Mouse (Mus musculus): Measurements from ENCODE around the gene Echs1. TPM values are rescaled to one million over a fixed set of nuclear protein-coding genes. Genes with fewer than 3 reads are reported as not detected.
"Not testable (repeated sequence)": the region's sequence is repeated elsewhere in the genome, so short reads cannot be mapped to it uniquely, and the experiment has no call there.

Echs1 gene
- total RNA-seq (2021): 10 to 100 TPM; 60.0 to 63.2 TPM
- long read RNA-seq, experiment 1, transcript Echs1-201 (8 exons, 1,557 nt): major isoform, 56 of 61 reads
- long read RNA-seq, experiment 1, partial matches to known transcripts: 1 of 61 reads
- long read RNA-seq, experiment 1, other reads (novel, unspliced or antisense): 4 of 61 reads
- long read RNA-seq, experiment 2, transcript Echs1-201 (8 exons, 1,557 nt): major isoform, 57 of 61 reads
- long read RNA-seq, experiment 2, partial matches to known transcripts: 2 of 61 reads
- long read RNA-seq, experiment 2, other reads (novel, unspliced or antisense): 2 of 61 reads

- no peak for TF ChIP-seq CTCF (conservative IDR thresholded peaks at IDR 0.05)
- DNase-seq (ENCODE audit: low spot score in 2 of 2): peak; percentile 87 to 89
- H3K27ac ChIP-seq: peak within 1 kb of the TSS; percentile 96
- peak within 1 kb of the TSS; percentile 96 for H3K4me3 ChIP-seq
Observed at GRCm38 (mm10) chr7:140116329-140117054, at the start of gene Echs1. Gene Echs1 (minus strand): TSS chr7:140116476.

GRCm38 (mm10) chr7:140164664-140165063, 48.4 kb upstream of the Echs1 start, which contains the start of gene Olfr522:
Gene Olfr522 (minus strand): TSS chr7:140164764.
- no peak for DNase-seq (ENCODE audit: low spot score in 2 of 2)
- no peak within 1 kb of the TSS for H3K4me3 ChIP-seq
- no peak within 1 kb of the TSS for H3K27ac ChIP-seq
- TF ChIP-seq CTCF (conservative IDR thresholded peaks at IDR 0.05): no peak

DNA sequence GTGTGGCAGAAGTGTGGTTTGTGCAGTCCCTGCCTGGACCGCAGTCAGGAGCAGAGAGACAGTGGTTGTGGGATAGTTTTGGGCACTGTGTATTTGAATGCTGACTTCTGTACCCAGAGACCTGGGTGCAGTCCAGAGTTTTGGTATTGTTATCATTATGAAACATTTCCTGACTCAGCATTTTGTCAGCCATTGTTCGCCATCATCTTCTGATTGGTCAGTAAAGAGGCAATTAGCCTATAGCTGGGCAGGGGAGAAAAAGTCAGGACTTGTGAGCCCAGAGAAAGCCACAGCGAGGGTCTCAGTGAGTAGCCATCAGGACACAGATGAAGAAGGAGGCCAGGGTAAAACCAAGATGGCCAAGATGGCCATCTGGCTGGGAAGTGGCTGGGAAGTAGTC, 44.1 kb upstream of the Echs1 start:
- no peak for TF ChIP-seq CTCF (conservative IDR thresholded peaks at IDR 0.05)
- Histone ChIP-seq H3K27ac (no peak overlapping the region), H3K4me3 (no peak overlapping the region)

DNA sequence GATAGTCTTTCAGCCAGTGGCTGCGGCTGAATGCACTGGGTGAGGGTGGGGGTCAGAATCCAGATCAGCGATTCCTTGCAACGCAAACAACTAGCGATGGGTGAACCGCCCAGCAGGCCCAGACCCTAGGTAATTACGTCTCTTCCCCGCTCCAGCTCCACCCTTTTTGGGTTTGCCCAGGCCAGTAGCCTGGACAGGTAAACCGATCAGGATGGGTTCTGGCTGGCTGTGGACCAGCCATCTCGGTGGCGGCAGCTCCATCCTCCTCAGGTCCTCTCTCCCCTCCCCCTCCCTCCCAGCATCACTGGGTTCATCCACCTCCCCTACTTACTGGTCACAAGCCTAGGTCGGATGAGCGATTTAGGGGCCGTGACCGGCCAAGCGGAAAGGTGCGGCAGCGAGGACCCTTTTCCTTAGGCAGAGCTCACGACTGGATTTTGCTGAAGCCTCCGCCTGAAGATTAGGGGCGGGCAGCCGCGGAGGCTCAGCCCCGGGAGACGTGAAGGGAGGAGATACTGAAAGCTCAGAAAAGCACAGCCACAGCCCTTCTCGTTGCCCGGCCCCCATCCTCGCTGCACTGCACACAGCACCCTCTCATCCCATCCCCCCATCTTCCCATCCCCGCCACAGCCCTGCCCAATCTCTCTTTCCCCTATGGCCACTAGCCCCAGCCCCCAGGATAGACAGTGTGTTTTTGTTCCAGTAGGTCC, 38.1 kb upstream of the Echs1 start, which contains the start of gene Sprn:
Sprn (minus strand) TSS at position 660 of the 710 bp plus-strand sequence.
- DNase-seq (ENCODE audit: low spot score in 2 of 2): peak; percentile 77 to 87
- no peak for TF ChIP-seq CTCF (conservative IDR thresholded peaks at IDR 0.05)

More for the DNA sequence above, 44.1 kb upstream of the Echs1 start:
- no peak for DNase-seq (ENCODE audit: low spot score in 2 of 2)

DNA sequence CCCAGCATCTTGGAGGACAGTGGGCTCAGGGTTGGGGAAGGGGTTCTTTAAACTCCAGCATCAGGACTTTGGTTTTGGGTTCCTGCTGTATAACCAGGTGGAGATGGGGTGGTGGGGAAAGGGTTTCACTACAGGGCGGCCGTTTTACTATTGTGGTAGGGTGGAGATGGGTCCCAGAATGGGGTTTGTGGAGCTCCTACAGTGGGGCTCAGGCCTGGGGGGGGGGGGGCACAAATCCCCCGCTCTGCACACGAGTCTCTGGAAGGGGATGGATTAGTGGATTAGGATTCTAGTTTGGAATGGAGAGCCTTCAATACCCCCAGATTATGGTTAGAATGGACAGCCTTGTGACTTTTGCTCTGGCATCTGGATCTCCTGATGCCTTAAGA, 37.5 kb upstream of the Echs1 start:
- peak overlapping the region; percentile 56 for H3K4me3 ChIP-seq
- no peak for DNase-seq (ENCODE audit: low spot score in 2 of 2)
- no peak for TF ChIP-seq CTCF (conservative IDR thresholded peaks at IDR 0.05)
- peak overlapping the region; percentile 98 for H3K27ac ChIP-seq

More for the DNA sequence above, 38.1 kb upstream of the Echs1 start, which contains the start of gene Sprn:
- H3K4me3 ChIP-seq: peak within 1 kb of the TSS; percentile 56
- H3K27ac ChIP-seq: peak within 1 kb of the TSS; percentile 98

DNA sequence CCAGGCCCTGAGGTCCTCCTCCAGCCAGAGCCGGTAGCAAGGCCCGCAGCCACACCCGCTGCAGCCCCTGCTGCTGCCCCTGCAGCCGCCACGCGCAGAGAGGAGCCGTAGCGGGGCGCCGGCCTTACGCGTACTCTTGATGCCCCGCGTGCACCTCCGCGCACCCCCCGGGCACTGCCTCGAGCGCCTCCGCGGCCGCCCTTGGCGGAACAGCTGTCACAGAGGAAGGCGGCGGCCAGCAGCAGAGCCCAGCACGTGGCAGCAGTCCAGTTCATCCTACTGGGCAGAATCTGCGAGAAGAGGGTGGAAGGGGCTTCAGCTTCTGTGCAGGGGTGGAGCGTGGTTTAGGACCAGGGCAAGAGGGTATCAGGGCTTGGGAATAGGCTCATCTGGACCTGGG, 37.1 kb upstream of the Echs1 start:
- H3K27ac ChIP-seq: peak overlapping the region; percentile 98
- peak in 1 of 2 experiments; percentile 54 for DNase-seq (ENCODE audit: low spot score in 2 of 2)
- no peak for TF ChIP-seq CTCF (conservative IDR thresholded peaks at IDR 0.05)
- peak overlapping the region; percentile 56 for H3K4me3 ChIP-seq

DNA sequence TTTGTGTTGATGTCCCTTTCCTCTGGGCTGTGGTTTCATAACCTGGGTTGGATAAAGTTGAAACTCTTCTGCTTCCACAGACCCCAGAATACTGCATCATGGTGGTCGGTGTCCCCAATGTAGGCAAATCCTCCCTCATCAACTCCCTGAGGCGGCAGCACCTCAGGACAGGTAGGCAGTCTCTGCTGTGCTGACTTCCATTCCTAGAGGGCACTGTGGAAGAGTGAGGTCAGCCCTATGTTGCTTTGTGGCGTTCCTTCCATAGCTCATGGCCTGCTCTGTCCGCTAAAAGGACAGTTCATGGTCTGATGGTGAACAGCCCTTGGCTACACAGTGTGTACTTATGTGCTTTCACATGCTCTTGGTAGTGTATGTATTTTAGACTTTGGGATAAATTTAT, 28.3 kb upstream of the Echs1 start:
- TF ChIP-seq CTCF (conservative IDR thresholded peaks at IDR 0.05): peak; percentile 67
- no peak for DNase-seq (ENCODE audit: low spot score in 2 of 2)
- Histone ChIP-seq H3K27ac (no peak overlapping the region), H3K4me3 (no peak overlapping the region)

DNA sequence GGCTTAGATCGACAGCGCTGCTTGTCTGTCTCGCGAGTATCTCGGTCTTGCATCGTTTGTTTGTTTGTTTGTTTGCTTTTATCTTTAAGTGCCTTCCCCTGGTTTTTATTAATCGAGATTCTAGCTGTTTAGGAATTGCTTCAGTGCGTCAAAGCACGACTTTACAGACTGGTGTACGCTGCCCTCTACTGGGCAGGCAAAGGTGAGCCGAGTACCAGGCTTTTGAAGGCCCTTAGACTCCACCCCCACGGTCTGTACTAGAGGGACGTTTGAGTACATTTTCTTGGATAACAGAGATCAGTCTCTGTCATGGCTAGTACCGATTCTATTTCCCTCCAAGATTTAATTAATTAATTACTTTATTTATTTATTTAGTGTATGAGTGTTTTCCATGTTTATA, 25.1 kb upstream of the Echs1 start:
- peak; percentile 90 for TF ChIP-seq CTCF (conservative IDR thresholded peaks at IDR 0.05)

GRCm38 (mm10) chr7:140138021-140138310, 21.7 kb upstream of the Echs1 start:
- peak overlapping the region; percentile 91 for H3K4me3 ChIP-seq
- TF ChIP-seq CTCF (conservative IDR thresholded peaks at IDR 0.05): no peak
- DNase-seq (ENCODE audit: low spot score in 2 of 2): no peak
- peak overlapping the region; percentile 94 for H3K27ac ChIP-seq

More for the DNA sequence above, 25.1 kb upstream of the Echs1 start:
- DNase-seq (ENCODE audit: low spot score in 2 of 2): peak in 1 of 2 experiments; percentile 70
- Histone ChIP-seq H3K4me3 (no peak overlapping the region; the same call in 1 of the 2 replicates), H3K27ac (no peak overlapping the region)

GRCm38 (mm10) chr7:140137135-140138020, 21.1 kb upstream of the Echs1 start, which contains the start of gene Mtg1:
Gene Mtg1 (plus strand): TSS chr7:140137564.
- DNase-seq (ENCODE audit: low spot score in 2 of 2): peak; percentile 93 to 96
- no peak; the same call in 1 of the 2 replicates for TF ChIP-seq CTCF (conservative IDR thresholded peaks at IDR 0.05)
- Histone ChIP-seq H3K27ac (peak within 1 kb of the TSS; percentile 94), H3K4me3 (peak within 1 kb of the TSS; percentile 91)

DNA sequence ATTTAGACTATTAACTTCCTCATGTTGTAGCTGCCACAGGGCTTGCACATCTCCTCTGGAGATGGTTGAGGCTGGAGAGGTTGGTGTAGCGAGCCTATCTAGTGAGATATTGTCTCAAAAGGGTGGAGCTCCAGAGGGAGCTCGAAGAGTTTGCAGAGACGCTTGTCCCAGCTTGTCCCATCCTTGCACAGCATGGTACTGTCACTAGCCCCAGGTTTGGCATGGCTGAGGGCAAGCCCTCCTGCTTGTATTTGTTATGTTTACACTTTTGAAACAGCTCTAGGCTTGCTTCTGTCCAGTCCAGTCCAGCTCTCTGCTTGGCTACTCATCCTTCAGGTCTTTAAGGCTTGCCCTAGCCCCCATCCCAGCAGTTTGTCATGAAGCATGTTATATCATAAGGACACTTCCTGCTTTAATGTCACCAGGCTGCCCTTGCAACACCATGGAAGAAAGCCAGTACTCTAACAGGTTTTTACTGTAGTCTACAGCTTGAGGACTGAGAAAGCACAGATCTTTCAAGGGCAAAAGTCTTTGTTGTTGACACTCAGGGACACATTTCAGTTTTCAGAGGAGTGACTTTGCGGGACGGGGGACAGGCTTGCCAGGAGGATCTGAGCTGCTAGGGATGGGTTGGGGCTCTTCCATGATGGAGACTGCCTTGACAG, 19.0 kb upstream of the Echs1 start:
- DNase-seq (ENCODE audit: low spot score in 2 of 2): no peak
- Histone ChIP-seq H3K27ac (no peak overlapping the region), H3K4me3 (no peak overlapping the region)
- no peak for TF ChIP-seq CTCF (conservative IDR thresholded peaks at IDR 0.05)

GRCm38 (mm10) chr7:140134033-140134432, 17.8 kb upstream of the Echs1 start:
- H3K27ac ChIP-seq; DNase-seq (ENCODE audit: low spot score in 2 of 2); H3K4me3 ChIP-seq: not testable (repeated sequence)

GRCm38 (mm10) chr7:140132184-140132583, 15.9 kb upstream of the Echs1 start:
- H3K27ac ChIP-seq; H3K4me3 ChIP-seq; DNase-seq (ENCODE audit: low spot score in 2 of 2): not testable (repeated sequence)
